Mouse (Mus musculus) ES-E14 (cell line): ENCODE results near the gene Ebf1. TPM values are rescaled to one million over a fixed set of nuclear protein-coding genes. Genes with fewer than 3 reads are reported as not detected.

Experiments
- DNase-seq: peaks from one replicate; pipeline ENCODE4 v3.0.0-alpha.2; 2013; ENCODE audit warnings: low read depth, low spot score
- H3K27ac ChIP-seq: 2 replicates; pipeline ENCODE4 v1.5.1; 2012; ENCODE audit warnings: low read depth, mild to moderate bottlenecking, low read length, moderate library complexity, mixed read lengths; ENCODE audit not compliant: poor library complexity, insufficient read depth, severe bottlenecking
- H3K36me3 ChIP-seq: 2 replicates; pipeline ENCODE4 v1.6.1; 2012; ENCODE audit warnings: mild to moderate bottlenecking, low read length, moderate library complexity, mixed read lengths; ENCODE audit not compliant: control insufficient read depth, poor library complexity, insufficient read depth, severe bottlenecking
- H3K4me1 ChIP-seq, 2 experiments: fragments of 150-350 bp in 1 of 2; sonication (generic) in 1 of 2; 2 replicates each; pipeline ENCODE4 v1.6.1; 2012; ENCODE audit warnings: low read length in 2 of 2, mild to moderate bottlenecking in 1 of 2, mixed read lengths in 1 of 2; ENCODE audit not compliant: control insufficient read depth in 2 of 2, insufficient read depth in 2 of 2, poor library complexity in 1 of 2
- H3K4me3 ChIP-seq, 2 experiments: fragments of 150-350 bp in 1 of 2; sonication (generic) in 1 of 2; 2 replicates each; pipeline ENCODE4 v1.5.1; 2012; ENCODE audit warnings: low read length in 2 of 2, low read depth in 1 of 2, mild to moderate bottlenecking in 1 of 2, mixed read lengths in 1 of 2; ENCODE audit not compliant: insufficient read depth in 1 of 2, poor library complexity in 1 of 2, severe bottlenecking in 1 of 2
- H3K9ac ChIP-seq: 2 replicates; pipeline ENCODE4 v1.6.1; 2012; ENCODE audit warnings: low read depth, mild to moderate bottlenecking, low read length, mixed read lengths; ENCODE audit not compliant: poor library complexity, insufficient read depth, severe bottlenecking
- H3K9me3 ChIP-seq: fragments of 150-350 bp; sonication (generic); 2 replicates; pipeline ENCODE4 v1.6.1; 2012; ENCODE audit warnings: low read depth, mild to moderate bottlenecking, low read length; ENCODE audit not compliant: control insufficient read depth, insufficient read depth
- CHD2 ChIP-seq: IDR thresholded peaks from 2 replicates; pipeline ENCODE4 v1.6.1; 2014; ENCODE audit warnings: mild to moderate bottlenecking, low read depth, low read length, inconsistent platforms
- HCFC1 ChIP-seq: IDR thresholded peaks from 2 replicates; pipeline ENCODE4 v1.6.1; 2012; ENCODE audit warnings: low read length, inconsistent platforms, borderline replicate concordance; ENCODE audit not compliant: insufficient read depth
- MAFK ChIP-seq: IDR thresholded peaks from 2 replicates; pipeline ENCODE4 v1.6.1; 2014; ENCODE audit warnings: mild to moderate bottlenecking, low read depth, low read length, inconsistent platforms; ENCODE audit not compliant: insufficient read depth
- ZC3H11A ChIP-seq: IDR thresholded peaks from 2 replicates; pipeline ENCODE4 v1.6.1; 2012; ENCODE audit warnings: low read depth, mild to moderate bottlenecking, inconsistent platforms, low read length, borderline replicate concordance
- ZNF384 ChIP-seq: IDR thresholded peaks from 2 replicates; pipeline ENCODE4 v1.6.1; 2012; ENCODE audit warnings: low read depth, low read length, inconsistent platforms
- in situ Hi-C, 2 experiments: fragments of 600-800 bp; cut with MboI; formaldehyde crosslinking; loops; one replicate each; pipeline ENCODE4 v1.15.1; 2025; ENCODE audit warnings: low sequenced_read_pairs in 2 of 2, inconsistent platforms in 1 of 2; ENCODE audit not compliant: unreplicated experiment in 2 of 2
- total RNA-seq: library from RNA; depleted of rRNA; stranded (reverse); fragments of 300-350 nt; gene quantifications from 2 replicates; pipeline ENCODE4 v1.2.3, GENCODE M21; 2012

Gene Ebf1
- total RNA-seq, 1 experiment: 3.2 TPM

- Histone ChIP-seq H3K4me3 (no peak overlapping the region), H3K9me3 (no peaks in the 10 kb centered on the region), H3K27ac (no peak overlapping the region), H3K9ac (no peak overlapping the region), H3K36me3 (no peaks in the 10 kb centered on the region), H3K4me1 (peaks cover 4% of the 10 kb centered on the region in 2 experiments; a peak in 2 of 4 replicates)
- TF ChIP-seq CHD2 (no peak), MAFK (no peak), HCFC1 (no peak), ZC3H11A (no peak), ZNF384 (no peak)
- no peak for DNase-seq
- in situ Hi-C loops: no loop called here
Measured at GRCm38 (mm10) chr11:44701864-44702263, 84.7 kb downstream of the Ebf1 start.

GRCm38 (mm10) chr11:44702716-44703486 lies 85.8 kb downstream of the Ebf1 start:
- in situ Hi-C loops: no loop called here
- no peak overlapping the region for H3K27ac ChIP-seq
- no peaks in the 10 kb centered on the region for H3K9me3 ChIP-seq
- no peak for DNase-seq
- H3K9ac ChIP-seq: no peak overlapping the region
- peaks cover 3 to 6% of the 10 kb centered on the region in 2 experiments; a peak in 3 of 4 replicates for H3K4me1 ChIP-seq
- no peak overlapping the region for H3K4me3 ChIP-seq
- TF ChIP-seq ZC3H11A: no peak
- H3K36me3 ChIP-seq: no peaks in the 10 kb centered on the region

- no peak overlapping the region for H3K27ac ChIP-seq
- no peaks in the 10 kb centered on the region for H3K9me3 ChIP-seq
- no peak overlapping the region for H3K4me3 ChIP-seq
- no peak overlapping the region for H3K9ac ChIP-seq
- TF ChIP-seq ZNF384: no peak
- no peak for TF ChIP-seq ZC3H11A
- TF ChIP-seq CHD2: no peak
- no peak for TF ChIP-seq MAFK
- TF ChIP-seq HCFC1: no peak
- peaks cover 4 to 12% of the 10 kb centered on the region in 2 experiments; a peak in 3 of 4 replicates for H3K4me1 ChIP-seq
- no peaks in the 10 kb centered on the region for H3K36me3 ChIP-seq
- in situ Hi-C loops: no loop called here
- DNase-seq: no peak
Measured at GRCm38 (mm10) chr11:44703951-44704350, 86.8 kb downstream of the Ebf1 start.

- H3K4me3 ChIP-seq: no peak overlapping the region
- TF ChIP-seq CHD2: no peak
- TF ChIP-seq HCFC1: no peak
- TF ChIP-seq MAFK: no peak
- TF ChIP-seq ZNF384: no peak
- TF ChIP-seq ZC3H11A: no peak
- no peak for DNase-seq
- H3K4me1 ChIP-seq: peaks cover 11 to 17% of the 10 kb centered on the region in 2 experiments
- in situ Hi-C loops: no loop called here
- no peak overlapping the region for H3K9ac ChIP-seq
- no peaks in the 10 kb centered on the region for H3K9me3 ChIP-seq
- no peak overlapping the region for H3K27ac ChIP-seq
- no peaks in the 10 kb centered on the region for H3K36me3 ChIP-seq
Measured at GRCm38 (mm10) chr11:44705811-44706210, 88.7 kb downstream of the Ebf1 start.

- no peak for DNase-seq
Measured at GRCm38 (mm10) chr11:44706386-44706785, 89.3 kb downstream of the Ebf1 start.

More at GRCm38 (mm10) chr11:44706386-44706785, 89.3 kb downstream of the Ebf1 start:
- TF ChIP-seq CHD2: no peak
- no peak for TF ChIP-seq ZNF384
- TF ChIP-seq MAFK: no peak
- TF ChIP-seq HCFC1: no peak
- TF ChIP-seq ZC3H11A: no peak
- H3K9ac ChIP-seq: no peak overlapping the region
- in situ Hi-C loops: no loop called here
- H3K4me1 ChIP-seq: peaks cover 10 to 16% of the 10 kb centered on the region in 2 experiments
- no peak overlapping the region for H3K27ac ChIP-seq
- no peaks in the 10 kb centered on the region for H3K9me3 ChIP-seq
- no peaks in the 10 kb centered on the region for H3K36me3 ChIP-seq
- no peak overlapping the region for H3K4me3 ChIP-seq
